Mouse (Mus musculus) liver, adult 2 months (tissue): ENCODE measurements around the gene Man2b1.
"Not testable (repeated sequence)": the region's sequence is repeated elsewhere in the genome, so short reads cannot be mapped to it uniquely, and the experiment has no call there.

Source experiments
- CTCF ChIP-seq: fragments of 200-500 bp; IDR thresholded peaks from 2 replicates; pipeline ENCODE4 v1.5.1; 2011; ENCODE audit warnings: low read depth, low read length, control low read depth
- POLR2A ChIP-seq: fragments of 200-500 bp; IDR thresholded peaks from 2 replicates; pipeline ENCODE4 v1.6.1; 2011; ENCODE audit warnings: low read length, control low read depth; ENCODE audit not compliant: insufficient read depth; ENCODE audit errors: extremely low read depth

DNA sequence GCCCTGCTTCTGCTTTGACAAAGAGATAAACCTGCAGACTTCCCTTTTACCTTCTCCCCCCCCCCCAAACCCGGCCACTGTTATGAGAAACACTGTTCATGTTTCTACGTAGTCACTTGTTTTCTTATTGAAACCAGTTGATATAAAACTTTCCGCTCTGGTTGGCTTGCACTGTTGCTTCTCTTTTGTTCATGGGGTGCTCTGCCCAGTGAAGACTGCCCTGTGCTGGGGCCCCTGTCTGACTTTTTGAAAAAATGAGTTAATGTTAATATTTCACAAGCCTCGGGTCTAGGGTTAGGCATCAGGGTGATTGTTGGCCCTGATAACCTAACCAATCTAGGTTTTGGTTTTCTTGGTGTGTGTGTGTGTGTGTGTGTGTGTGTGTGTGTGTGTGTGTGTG, 901 bp upstream of the Man2b1 start:
- not testable (repeated sequence) for TF ChIP-seq CTCF, POLR2A
